Mouse (Mus musculus) liver (tissue): ENCODE measurements around the gene Nop2.
"Not testable (repeated sequence)": the region's sequence is repeated elsewhere in the genome, so short reads cannot be mapped to it uniquely, and the experiment has no call there.

ENCODE experiments used
- DNase-seq: peaks from one replicate; pipeline ENCODE4 v3.0.0-alpha.2; 2020; ENCODE audit warnings: mixed read lengths

The Nop2 gene

GRCm38 (mm10) chr6:125154550-125154949 lies 22.8 kb downstream of the Nop2 start:
- no peak for DNase-seq

GRCm38 (mm10) chr6:125155262-125155661 lies 23.6 kb downstream of the Nop2 start:
- DNase-seq: no peak

- DNase-seq: no peak
Measured at GRCm38 (mm10) chr6:125156491-125156890, 24.8 kb downstream of the Nop2 start.

GRCm38 (mm10) chr6:125156903-125157614 lies 25.4 kb downstream of the Nop2 start:
- DNase-seq: no peak

GRCm38 (mm10) chr6:125158944-125159492 lies 27.3 kb downstream of the Nop2 start:
- DNase-seq: no peak

- no peak for DNase-seq
Measured at GRCm38 (mm10) chr6:125159773-125160557, 28.3 kb downstream of the Nop2 start.

- DNase-seq: no peak
Measured at GRCm38 (mm10) chr6:125160558-125160853, 28.8 kb downstream of the Nop2 start.

- DNase-seq: peak; percentile 67
Measured at GRCm38 (mm10) chr6:125160854-125161760, 29.4 kb downstream of the Nop2 start.

GRCm38 (mm10) chr6:125161971-125162370 lies 30.3 kb downstream of the Nop2 start:
- peak; percentile 68 for DNase-seq

GRCm38 (mm10) chr6:125162615-125163305 lies 31.1 kb downstream of the Nop2 start:
- not testable (repeated sequence) for DNase-seq

- DNase-seq: no peak
Measured at GRCm38 (mm10) chr6:125163801-125164657, 32.3 kb downstream of the Nop2 start.

- DNase-seq: peak; percentile 66
Measured at GRCm38 (mm10) chr6:125164672-125165327, 33.1 kb downstream of the Nop2 start.

GRCm38 (mm10) chr6:125165328-125165891 lies 33.7 kb downstream of the Nop2 start:
- peak; percentile 95 for DNase-seq

- DNase-seq: peak; percentile 80
Measured at GRCm38 (mm10) chr6:125166051-125166751, 34.5 kb downstream of the Nop2 start, which contains the start of gene Gapdh. TSS of gene Gapdh (minus strand) at chr6:125166467.

- peak; percentile 60 for DNase-seq
Measured at GRCm38 (mm10) chr6:125166861-125167650, 35.3 kb downstream of the Nop2 start.

GRCm38 (mm10) chr6:125168086-125168485 lies 36.4 kb downstream of the Nop2 start:
- no peak for DNase-seq

GRCm38 (mm10) chr6:125170194-125170593 lies 38.5 kb downstream of the Nop2 start:
- DNase-seq: no peak

- DNase-seq: no peak
Measured at GRCm38 (mm10) chr6:125172474-125172873, 40.8 kb downstream of the Nop2 start.

- no peak for DNase-seq
Measured at GRCm38 (mm10) chr6:125173256-125173655, 41.5 kb downstream of the Nop2 start.
